Mouse (Mus musculus) cerebellum, adult 9-10 months (tissue): ENCODE measurements around the gene Drd5.

Experiments
- DNase-seq: peaks from one replicate; pipeline ENCODE4 v3.0.0; 2022

Drd5 gene

DNA sequence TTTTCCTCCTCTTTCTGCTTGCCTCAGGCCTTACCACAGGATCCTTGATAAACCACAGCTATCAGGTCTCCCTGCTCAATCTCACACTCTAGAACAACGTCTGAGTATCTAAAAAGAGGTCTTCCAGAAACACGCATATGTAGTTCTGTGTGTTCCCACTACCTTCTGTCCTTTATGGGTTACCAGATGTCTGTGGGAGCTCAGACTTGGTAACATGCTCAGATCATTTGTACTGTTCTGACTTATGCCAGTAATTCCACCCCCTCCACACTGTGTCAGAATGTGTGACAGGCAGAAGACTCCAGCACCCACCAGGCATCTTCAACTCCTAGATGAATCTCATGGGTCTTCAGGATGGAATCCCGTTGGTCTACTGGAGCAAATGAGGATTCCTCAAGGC lies 37.8 kb downstream of the Drd5 start:
- DNase-seq = no peak

DNA sequence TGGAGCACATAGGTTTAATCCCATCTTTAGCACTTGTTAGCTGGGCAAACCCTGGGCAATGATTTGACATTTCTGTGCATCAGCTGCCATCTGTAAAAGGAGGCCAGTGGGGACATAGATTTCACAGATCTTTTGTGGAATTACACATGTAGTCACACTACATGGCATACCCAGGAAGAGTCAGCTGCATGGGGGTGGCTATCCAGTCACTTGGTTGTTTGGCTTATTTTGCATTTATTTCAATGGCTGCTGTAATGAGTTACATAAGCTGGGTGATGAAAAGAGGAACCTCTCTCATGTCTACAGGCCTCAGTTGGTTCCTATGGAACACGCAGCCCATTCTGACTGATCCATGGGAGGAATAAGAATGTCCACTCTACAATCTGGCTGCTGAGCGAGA lies 40.5 kb downstream of the Drd5 start:
- DNase-seq = no peak

DNA sequence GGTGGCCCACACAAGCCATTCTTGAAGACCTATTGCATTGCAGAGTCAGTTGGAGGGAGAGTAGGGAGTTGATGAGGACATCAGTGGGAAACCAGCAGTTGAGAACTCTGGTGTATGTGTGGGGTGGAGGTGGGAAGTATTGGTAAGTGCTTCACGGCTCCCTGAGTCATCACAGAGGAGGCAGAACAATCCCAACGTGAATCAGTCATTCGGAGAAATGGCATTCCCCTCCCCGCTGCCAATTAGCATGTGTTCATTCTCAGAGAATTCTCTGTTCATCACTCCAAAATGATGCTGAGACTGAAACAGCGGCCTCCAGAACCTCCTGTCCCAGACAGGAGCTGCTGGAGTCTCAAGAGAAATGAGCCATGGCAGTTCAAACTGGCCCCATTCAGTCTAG lies 45.2 kb downstream of the Drd5 start:
- no peak for DNase-seq

DNA sequence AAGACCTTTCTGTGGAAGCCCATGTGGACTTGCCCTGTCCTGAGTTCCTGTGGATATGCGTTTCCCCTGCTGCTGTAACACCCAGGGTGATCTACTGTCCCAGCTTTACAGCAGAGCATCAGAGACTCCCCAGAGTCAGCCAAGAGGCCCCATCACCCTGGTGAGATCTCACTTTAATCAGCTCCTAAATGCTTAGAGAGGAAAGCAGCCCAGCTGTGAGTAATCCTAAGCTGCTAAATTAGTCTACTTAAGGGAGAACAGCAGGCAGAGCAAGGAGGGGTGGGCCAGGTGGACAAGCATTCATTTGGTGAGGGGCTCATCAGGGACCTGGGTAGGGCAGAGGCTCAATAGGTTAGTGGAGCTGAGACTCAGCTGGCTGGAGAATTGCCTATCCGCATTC lies 46.4 kb downstream of the Drd5 start:
- DNase-seq = no peak

DNA sequence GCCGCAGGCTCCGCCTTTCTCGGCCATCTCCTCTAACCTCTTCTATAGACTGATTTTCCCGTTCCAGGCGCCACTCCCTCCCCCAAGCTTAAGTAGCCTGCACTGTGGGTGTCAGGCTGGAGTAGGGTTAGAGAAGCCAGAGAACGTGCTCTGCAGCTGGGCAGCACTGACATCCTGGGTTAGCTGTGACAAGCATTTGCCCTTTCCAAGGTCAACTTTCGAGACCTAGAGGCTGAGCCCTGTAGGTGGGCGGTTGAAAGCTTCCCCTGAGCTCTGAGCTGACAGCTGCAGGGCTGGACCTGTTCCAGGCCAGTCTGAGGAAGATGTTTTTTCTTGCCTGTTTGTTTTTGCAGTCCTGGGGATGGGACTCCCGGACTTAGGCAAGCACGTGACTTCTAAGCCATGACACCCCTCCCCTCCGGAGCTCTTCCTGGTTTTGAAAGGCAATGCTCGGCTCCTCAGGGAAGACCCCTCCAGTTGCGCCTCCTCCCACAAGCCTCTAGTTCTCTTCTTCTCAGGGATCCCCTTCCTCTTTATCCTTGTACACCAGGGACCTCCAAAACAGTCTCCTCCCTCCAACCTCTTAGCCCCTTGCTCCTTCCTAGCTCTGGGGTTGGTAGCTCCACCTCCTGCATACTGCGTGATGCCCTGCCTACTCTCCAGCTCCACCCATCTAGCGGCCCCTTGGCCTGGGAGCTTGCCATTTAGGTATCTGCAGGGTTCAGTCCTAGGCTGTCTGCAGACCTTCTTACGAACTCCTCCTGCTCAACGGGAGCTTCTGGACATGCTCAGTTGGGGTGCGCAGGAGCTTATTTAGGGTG lies 47.7 kb downstream of the Drd5 start:
- DNase-seq = no peak

DNA sequence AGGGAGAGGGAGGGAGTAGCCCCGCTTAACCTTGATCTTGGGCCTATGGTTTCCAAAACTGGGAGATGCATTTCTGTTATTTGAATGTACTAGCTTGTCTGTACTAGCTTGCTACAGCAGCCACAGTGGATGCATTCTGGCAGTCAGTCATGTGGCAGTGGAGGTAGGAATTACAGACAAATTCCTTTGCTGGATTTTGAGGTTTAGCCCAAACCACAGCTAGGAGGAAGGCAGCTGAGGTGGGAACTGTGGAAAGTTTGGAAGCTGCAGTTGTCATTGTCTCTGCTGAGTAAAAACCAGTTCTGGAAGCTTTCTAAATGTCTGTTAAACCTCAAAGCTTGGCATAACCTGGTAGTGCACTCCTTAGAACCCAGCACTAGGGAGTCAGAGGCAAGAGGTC lies 52.1 kb downstream of the Drd5 start:
- no peak for DNase-seq
